Mouse (Mus musculus) C2C12 (cell line): Measurements from ENCODE around the gene Ano6.

Source experiments
- CEBPB ChIP-seq: IDR thresholded peaks from one replicate; pipeline ENCODE4 v1.6.1; 2011; ENCODE audit warnings: low read depth, mild to moderate bottlenecking, control low read depth, moderate library complexity
- CTCF ChIP-seq: IDR thresholded peaks from one replicate; pipeline ENCODE4 v1.5.1; 2011; ENCODE audit not compliant: control insufficient read depth, insufficient read depth, insufficient read length
- FOSL1 ChIP-seq: IDR thresholded peaks from one replicate; pipeline ENCODE4 v1.8.0; 2011; ENCODE audit warnings: mild to moderate bottlenecking, low read length; ENCODE audit not compliant: poor library complexity, insufficient read depth, severe bottlenecking
- MAX ChIP-seq: IDR thresholded peaks from one replicate; pipeline ENCODE4 v1.6.1; 2011; ENCODE audit warnings: mild to moderate bottlenecking, control low read depth
- MYOD1 ChIP-seq: IDR thresholded peaks from one replicate; pipeline ENCODE4 v1.6.1; 2011; ENCODE audit warnings: low read depth; ENCODE audit not compliant: control insufficient read depth, insufficient read length
- MYOG ChIP-seq: IDR thresholded peaks from one replicate; pipeline ENCODE4 v1.6.1; 2011; ENCODE audit not compliant: control insufficient read depth, insufficient read length; ENCODE audit errors: extremely low read depth
- USF1 ChIP-seq: IDR thresholded peaks from one replicate; pipeline ENCODE4 v1.6.1; 2011; ENCODE audit warnings: low read depth, mild to moderate bottlenecking, control low read depth, moderate library complexity

DNA sequence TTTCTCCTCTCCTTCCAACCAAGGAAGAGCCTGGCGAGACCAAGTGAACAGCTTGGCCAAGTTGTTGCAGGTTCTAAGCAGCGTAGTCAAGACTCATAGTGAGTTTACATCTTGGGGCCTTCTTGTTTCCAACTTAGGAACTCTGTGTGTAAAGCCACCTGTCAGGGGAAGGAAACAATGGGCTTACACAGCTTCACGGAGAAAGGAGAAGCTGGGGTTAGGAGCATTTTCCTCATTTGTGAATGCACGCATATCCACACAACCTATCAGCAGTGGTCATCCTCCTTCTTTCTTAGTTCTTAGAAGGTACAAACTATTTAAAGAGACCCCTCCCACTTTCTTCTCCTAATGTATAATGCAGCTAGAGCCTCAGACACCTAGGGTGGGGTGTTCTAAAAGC, 11.9 kb upstream of the Ano6 start:
- no peak for TF ChIP-seq CTCF
- no peak for TF ChIP-seq USF1
- no peak for TF ChIP-seq MYOG
- no peak for TF ChIP-seq MAX
- no peak for TF ChIP-seq FOSL1
- no peak for TF ChIP-seq MYOD1
- no peak for TF ChIP-seq CEBPB
